Mouse (Mus musculus) lung, postnatal 0 days (tissue): ENCODE data around the gene Vgll4.

Experiments used
- CTCF ChIP-seq: IDR thresholded peaks from 2 replicates; pipeline ENCODE4 v1.5.1; 2016; ENCODE audit warnings: antibody characterized with exemption, mild to moderate bottlenecking
- EP300 ChIP-seq: IDR thresholded peaks from 2 replicates; pipeline ENCODE4 v1.6.1; 2016; ENCODE audit warnings: antibody characterized with exemption, mild to moderate bottlenecking, control low read depth

DNA sequence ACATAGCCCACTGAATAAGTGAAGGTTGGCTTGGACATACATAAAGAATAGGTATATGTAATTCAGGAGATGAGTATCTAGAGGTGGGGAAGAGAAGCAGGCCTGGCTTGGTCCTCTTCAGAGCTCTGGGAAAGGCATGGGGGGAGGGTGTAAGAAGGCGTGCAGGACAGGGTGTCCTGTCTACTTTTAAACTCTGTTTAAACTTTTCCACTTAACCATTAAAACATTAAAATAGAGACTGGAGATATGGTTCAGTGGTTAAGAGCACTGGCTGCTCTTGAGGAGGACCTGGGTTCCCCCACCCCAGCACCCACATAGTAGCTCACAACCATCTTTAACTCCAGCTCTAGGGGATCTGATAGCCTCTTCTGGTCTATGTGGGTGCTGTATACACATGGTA, 3.2 kb upstream of the Vgll4 start:
- TF ChIP-seq CTCF (no peak), EP300 (no peak)
